Mouse (Mus musculus): Measurements from ENCODE around the gene Plekhm1. TPM values are rescaled to one million over a fixed set of nuclear protein-coding genes. Genes with fewer than 3 reads are reported as not detected.
A peak's percentile ranks its signal among the peaks of the same experiment; 100 is the strongest.

Plekhm1 gene
- polyA plus RNA-seq, 1 experiment from 2014 or later, result 8.5 TPM

DNA sequence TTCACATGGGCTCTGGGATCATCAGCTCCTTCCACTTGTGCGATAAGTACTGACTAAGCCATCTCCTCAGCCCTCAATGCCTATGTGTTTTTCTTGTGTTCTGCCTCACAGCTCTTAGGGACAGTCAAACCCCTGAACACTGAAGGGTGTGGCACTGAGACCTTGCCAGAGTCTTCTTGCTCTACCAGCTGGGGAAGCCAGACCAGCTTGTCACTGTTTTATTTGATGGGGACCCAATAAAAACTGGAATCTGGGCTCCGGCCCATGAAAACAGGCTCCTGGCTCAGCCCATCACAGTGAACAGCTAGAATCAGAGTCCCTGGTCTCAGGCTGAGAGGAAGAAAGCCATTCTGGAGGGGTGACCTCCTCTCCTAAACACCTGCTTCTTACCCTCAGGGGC is 75.3 kb downstream of the Plekhm1 start:
- Histone ChIP-seq H3K4me1 (replicated peaks; ENCODE audit: control insufficient read depth, insufficient read depth, low read length) (peaks cover 18% of the 10 kb centered on the region), H3K36me3 (ENCODE audit: control insufficient read depth, insufficient read depth, low read length) (0 out of 2 replicates have a peak, but pooled peaks cover 3% of the 10 kb centered on the region), H3K4me3 (ENCODE audit: low read depth, low read length) (no peak overlapping the region), H3K27ac (ENCODE audit: low read depth) (no peak overlapping the region), H3K9ac (ENCODE audit: low read length) (no peak overlapping the region), H3K27me3 (replicated peaks; ENCODE audit: control insufficient read depth, insufficient read depth, low read length) (peaks cover 19% of the 10 kb centered on the region), H3K9me3 (ENCODE audit: control insufficient read depth, low read length) (no peaks in the 10 kb centered on the region), H3K4me2 (ENCODE audit: low read length) (no peak overlapping the region)
- 87% methylated on average over 2 of the region's 2 CpGs for WGBS
- ATAC-seq (replicated peaks; ENCODE audit: low FRiP score, low TSS enrichment, low read depth) (no peak), DNase-seq (ENCODE audit: low spot score) (no peak)

GRCm38 (mm10) chr11:103335561-103335960 is 76.9 kb downstream of the Plekhm1 start:
- no peaks in the 10 kb centered on the region for H3K9me3 ChIP-seq (ENCODE audit: control insufficient read depth, low read length)
- no peak overlapping the region for H3K9ac ChIP-seq (ENCODE audit: low read length)
- no peak for ATAC-seq (replicated peaks; ENCODE audit: low FRiP score, low TSS enrichment, low read depth)
- peaks cover 19% of the 10 kb centered on the region for H3K27me3 ChIP-seq (replicated peaks; ENCODE audit: control insufficient read depth, insufficient read depth, low read length)
- H3K4me2 ChIP-seq (ENCODE audit: low read length), result no peak overlapping the region
- H3K36me3 ChIP-seq (ENCODE audit: control insufficient read depth, insufficient read depth, low read length), result 0 out of 2 replicates have a peak, but pooled peaks cover 3% of the 10 kb centered on the region
- no peak overlapping the region for H3K4me3 ChIP-seq (ENCODE audit: low read depth, low read length)
- no peak overlapping the region for H3K27ac ChIP-seq (ENCODE audit: low read depth)
- H3K4me1 ChIP-seq (replicated peaks; ENCODE audit: control insufficient read depth, insufficient read depth, low read length), result peaks cover 16% of the 10 kb centered on the region
- WGBS, result 83% methylated on average over 5 of the region's 5 CpGs
- no peak for DNase-seq (ENCODE audit: low spot score)

DNA sequence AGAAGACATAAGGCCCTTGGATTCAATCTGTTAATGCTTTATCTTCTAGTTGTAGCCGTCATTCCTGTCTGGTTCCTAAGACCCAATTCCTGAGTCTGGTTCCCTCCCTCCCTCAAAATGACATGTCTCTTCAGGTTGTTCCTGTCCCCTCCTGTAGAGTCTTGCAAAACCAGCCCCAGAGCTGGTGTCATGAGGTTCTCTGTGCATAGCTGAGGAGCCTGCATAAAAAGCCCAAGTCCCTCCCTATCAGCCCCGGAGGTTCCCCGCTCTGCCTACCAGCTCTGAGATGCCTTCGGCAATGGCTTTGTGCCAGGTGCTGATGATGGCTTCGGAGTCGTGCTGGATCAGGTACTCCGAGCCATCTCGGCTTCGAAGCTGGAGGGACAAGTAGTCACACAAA is 77.6 kb downstream of the Plekhm1 start:
- WGBS, result 89% methylated on average over 9 of the region's 9 CpGs
- Histone ChIP-seq H3K9me3 (ENCODE audit: control insufficient read depth, low read length) (no peaks in the 10 kb centered on the region), H3K9ac (ENCODE audit: low read length) (no peak overlapping the region), H3K27ac (ENCODE audit: low read depth) (no peak overlapping the region), H3K4me1 (replicated peaks; ENCODE audit: control insufficient read depth, insufficient read depth, low read length) (peaks cover 10% of the 10 kb centered on the region; the same call in 1 of the 2 replicates), H3K27me3 (replicated peaks; ENCODE audit: control insufficient read depth, insufficient read depth, low read length) (peaks cover 19% of the 10 kb centered on the region), H3K4me2 (ENCODE audit: low read length) (no peak overlapping the region), H3K36me3 (ENCODE audit: control insufficient read depth, insufficient read depth, low read length) (0 out of 2 replicates have a peak, but pooled peaks cover 3% of the 10 kb centered on the region), H3K4me3 (ENCODE audit: low read depth, low read length) (no peak overlapping the region)
- ATAC-seq (replicated peaks; ENCODE audit: low FRiP score, low TSS enrichment, low read depth) (no peak), DNase-seq (ENCODE audit: low spot score) (no peak)

GRCm38 (mm10) chr11:103333719-103334398 is 78.6 kb downstream of the Plekhm1 start:
- 0 out of 2 replicates have a peak, but pooled peaks cover 3% of the 10 kb centered on the region for H3K36me3 ChIP-seq (ENCODE audit: control insufficient read depth, insufficient read depth, low read length)
- no peak overlapping the region for H3K27ac ChIP-seq (ENCODE audit: low read depth)
- ATAC-seq (replicated peaks; ENCODE audit: low FRiP score, low TSS enrichment, low read depth), result 0 out of 2 replicates have a peak, but pooled peaks have one; percentile 7

GRCm38 (mm10) chr11:103332890-103333651 is 79.4 kb downstream of the Plekhm1 start:
- ATAC-seq (replicated peaks; ENCODE audit: low FRiP score, low TSS enrichment, low read depth), result no peak; the same call in 1 of the 2 replicates
- Histone ChIP-seq H3K9ac (ENCODE audit: low read length) (no peak overlapping the region), H3K4me1 (replicated peaks; ENCODE audit: control insufficient read depth, insufficient read depth, low read length) (peaks cover 3% of the 10 kb centered on the region; the same call in 1 of the 2 replicates), H3K9me3 (ENCODE audit: control insufficient read depth, low read length) (no peaks in the 10 kb centered on the region), H3K4me2 (ENCODE audit: low read length) (peak overlapping the region; percentile 44), H3K27me3 (replicated peaks; ENCODE audit: control insufficient read depth, insufficient read depth, low read length) (peaks cover 19% of the 10 kb centered on the region), H3K4me3 (ENCODE audit: low read depth, low read length) (peak overlapping the region; percentile 20), H3K27ac (ENCODE audit: low read depth) (no peak overlapping the region), H3K36me3 (ENCODE audit: control insufficient read depth, insufficient read depth, low read length) (0 out of 2 replicates have a peak, but pooled peaks cover 3% of the 10 kb centered on the region)
- 34% methylated on average over 33 of the region's 34 CpGs for WGBS
- peak; percentile 62 for DNase-seq (ENCODE audit: low spot score)

More at GRCm38 (mm10) chr11:103333719-103334398, 78.6 kb downstream of the Plekhm1 start:
- Histone ChIP-seq H3K9me3 (ENCODE audit: control insufficient read depth, low read length) (no peaks in the 10 kb centered on the region), H3K4me2 (ENCODE audit: low read length) (peak overlapping the region; percentile 44), H3K4me3 (ENCODE audit: low read depth, low read length) (peak overlapping the region; percentile 20; the same call in 1 of the 2 replicates), H3K9ac (ENCODE audit: low read length) (no peak overlapping the region), H3K4me1 (replicated peaks; ENCODE audit: control insufficient read depth, insufficient read depth, low read length) (peaks cover 3% of the 10 kb centered on the region; the same call in 1 of the 2 replicates), H3K27me3 (replicated peaks; ENCODE audit: control insufficient read depth, insufficient read depth, low read length) (peaks cover 19% of the 10 kb centered on the region)
- peak; percentile 79 for DNase-seq (ENCODE audit: low spot score)
- WGBS, result 18% methylated on average over 40 of the region's 40 CpGs

DNA sequence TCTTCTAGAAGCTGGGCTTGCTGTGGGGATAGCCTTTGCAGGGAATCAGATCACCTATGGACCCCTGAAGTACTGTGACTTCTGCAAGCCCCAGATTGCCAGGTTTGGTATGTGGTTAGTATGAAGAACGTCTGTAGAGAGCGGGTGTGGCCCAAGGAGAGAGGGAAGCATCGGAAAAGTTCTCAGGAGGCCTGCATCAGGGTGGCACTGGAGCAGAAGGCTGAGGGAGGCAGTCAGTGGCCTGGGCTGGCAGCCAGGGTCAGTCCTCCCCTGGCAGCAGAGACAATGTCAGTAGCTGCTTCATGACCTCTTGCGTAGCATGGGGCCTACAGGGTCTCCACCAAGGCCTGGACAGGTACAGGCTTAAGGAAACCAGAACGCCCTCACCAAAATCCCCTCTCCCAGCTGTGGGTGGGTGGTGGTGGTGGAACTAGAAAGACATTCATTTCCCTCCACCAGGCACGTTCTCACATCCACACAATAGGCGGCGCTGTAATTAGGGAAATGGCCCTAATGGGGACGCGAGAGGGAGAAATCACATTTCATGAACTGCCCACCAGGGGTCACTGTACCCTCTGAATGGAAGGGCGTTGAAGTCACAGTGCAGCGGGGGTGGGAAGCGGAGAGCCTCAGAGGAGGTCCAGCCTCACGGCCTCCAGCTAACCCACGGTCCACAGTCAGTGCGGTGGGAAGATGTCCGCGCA is 80.1 kb downstream of the Plekhm1 start:
- no peak overlapping the region for H3K27ac ChIP-seq (ENCODE audit: low read depth)
- 0 out of 2 replicates have a peak, but pooled peaks cover 3% of the 10 kb centered on the region for H3K36me3 ChIP-seq (ENCODE audit: control insufficient read depth, insufficient read depth, low read length)
- H3K9ac ChIP-seq (ENCODE audit: low read length), result no peak overlapping the region
- H3K27me3 ChIP-seq (replicated peaks; ENCODE audit: control insufficient read depth, insufficient read depth, low read length), result peaks cover 19% of the 10 kb centered on the region
- no peaks in the 10 kb centered on the region for H3K9me3 ChIP-seq (ENCODE audit: control insufficient read depth, low read length)
- peak overlapping the region; percentile 44 for H3K4me2 ChIP-seq (ENCODE audit: low read length)
- peaks cover 3% of the 10 kb centered on the region; the same call in 1 of the 2 replicates for H3K4me1 ChIP-seq (replicated peaks; ENCODE audit: control insufficient read depth, insufficient read depth, low read length)
- peak overlapping the region; percentile 20; the same call in 1 of the 2 replicates for H3K4me3 ChIP-seq (ENCODE audit: low read depth, low read length)
- DNase-seq (ENCODE audit: low spot score) (peak; percentile 90), ATAC-seq (replicated peaks; ENCODE audit: low FRiP score, low TSS enrichment, low read depth) (peak; percentile 54)
- WGBS, result 32% methylated on average over 18 of the region's 18 CpGs

DNA sequence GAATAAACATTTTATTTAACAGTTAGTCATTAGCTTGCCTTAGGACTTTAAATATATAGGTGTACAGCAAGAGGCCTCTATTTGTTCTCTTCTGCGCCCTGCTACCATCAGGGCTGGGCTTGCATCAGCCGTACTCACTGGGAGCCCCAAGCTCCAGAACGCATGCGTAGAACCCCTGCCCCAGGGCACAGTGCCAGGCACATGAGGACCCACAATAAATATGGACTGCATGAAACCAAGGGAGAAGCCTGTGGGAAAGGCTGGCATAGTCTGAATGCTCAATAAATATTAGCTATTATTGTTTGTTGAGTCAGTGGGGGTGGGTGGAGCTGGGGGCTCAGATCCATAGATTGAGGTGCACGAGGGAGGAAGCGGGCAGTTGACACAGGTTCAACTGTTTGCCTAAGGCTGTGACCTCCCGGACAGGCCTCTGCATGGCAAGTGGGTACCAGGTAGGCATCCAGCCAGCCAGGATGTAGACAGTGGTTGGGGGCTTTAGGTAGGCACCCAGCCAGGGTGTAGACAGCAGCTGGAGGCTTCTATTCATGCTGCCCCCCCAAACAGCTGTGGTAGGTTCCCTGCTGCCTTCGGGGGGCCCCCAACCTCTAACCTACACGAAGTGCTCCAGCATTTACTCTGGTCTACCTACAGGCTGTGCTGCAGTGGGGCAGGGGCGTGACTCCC is 80.8 kb downstream of the Plekhm1 start:
- Histone ChIP-seq H3K27me3 (replicated peaks; ENCODE audit: control insufficient read depth, insufficient read depth, low read length) (peaks cover 19% of the 10 kb centered on the region), H3K9me3 (ENCODE audit: control insufficient read depth, low read length) (no peaks in the 10 kb centered on the region), H3K9ac (ENCODE audit: low read length) (no peak overlapping the region), H3K36me3 (ENCODE audit: control insufficient read depth, insufficient read depth, low read length) (no peaks in the 10 kb centered on the region), H3K27ac (ENCODE audit: low read depth) (no peak overlapping the region), H3K4me2 (ENCODE audit: low read length) (no peak overlapping the region), H3K4me1 (replicated peaks; ENCODE audit: control insufficient read depth, insufficient read depth, low read length) (peaks cover 3% of the 10 kb centered on the region; the same call in 1 of the 2 replicates), H3K4me3 (ENCODE audit: low read depth, low read length) (no peak overlapping the region)
- no peak for ATAC-seq (replicated peaks; ENCODE audit: low FRiP score, low TSS enrichment, low read depth)
- DNase-seq (ENCODE audit: low spot score), result no peak
- 89% methylated on average over 10 of the region's 10 CpGs for WGBS

Data from intestine, embryonic 14.5 days (tissue).